Mouse (Mus musculus) lung, embryonic 16.5 days (tissue): ENCODE measurements around the gene Cacna1d. TPM values are rescaled to one million over a fixed set of nuclear protein-coding genes. Genes with fewer than 3 reads are reported as not detected.

Experiments used
- ATAC-seq: fragments of 200-750 bp; cut with Nextera tagmentation; 2 replicates; pipeline ENCODE4 v1.8.0; 2017; ENCODE audit warnings: low read depth, mild to moderate bottlenecking, moderate library complexity
- H3K27ac ChIP-seq: fragments of 300-500 bp; sonication (generic); 2 replicates; pipeline ENCODE4 v1.5.1; 2014; ENCODE audit warnings: mild to moderate bottlenecking, control low read depth, low read length
- H3K27me3 ChIP-seq: fragments of 300-500 bp; sonication (generic); 2 replicates; pipeline ENCODE4 v1.6.1; 2014; ENCODE audit warnings: low read depth, low read length, mixed read lengths; ENCODE audit not compliant: control insufficient read depth, insufficient read depth
- H3K36me3 ChIP-seq: fragments of 300-500 bp; sonication (generic); 2 replicates; pipeline ENCODE4 v1.6.1; 2014; ENCODE audit warnings: low read length; ENCODE audit not compliant: control insufficient read depth, insufficient read depth
- H3K4me1 ChIP-seq: fragments of 300-500 bp; sonication (generic); replicated peaks from 2 replicates; pipeline ENCODE4 v1.6.1; 2014; ENCODE audit warnings: low read length, mixed read lengths; ENCODE audit not compliant: control insufficient read depth, insufficient read depth
- H3K4me2 ChIP-seq: fragments of 300-500 bp; sonication (generic); 2 replicates; pipeline ENCODE4 v1.6.1; 2014; ENCODE audit warnings: low read depth, low read length, control low read depth
- H3K4me3 ChIP-seq: fragments of 300-500 bp; sonication (generic); 2 replicates; pipeline ENCODE4 v1.5.1; 2014; ENCODE audit warnings: mild to moderate bottlenecking, low read length, control low read depth
- H3K9ac ChIP-seq: fragments of 300-500 bp; sonication (generic); 2 replicates; pipeline ENCODE4 v1.6.1; 2014; ENCODE audit warnings: low read length, control low read depth
- H3K9me3 ChIP-seq: fragments of 300-500 bp; sonication (generic); 2 replicates; pipeline ENCODE4 v1.6.1; 2016; ENCODE audit warnings: low read length; ENCODE audit not compliant: control insufficient read depth
- WGBS: fragments of 180-500 bp; shearing (Covaris S2); extraction: QIAGEN DNeasy Blood & Tissue Kit; methylation state at CpG from one replicate; pipeline ENCODE4 v1.1.7; 2014; 5-methylcytosine and 5-hydroxymethylcytosine counted together
- polyA plus RNA-seq: library from polyadenylated mRNA; unstranded; fragments of >200 nt; fragmentation: Nextera tagmentation; extraction: Ambion mirVana; gene quantifications from 2 replicates; pipeline ENCODE4 v1.2.1, GENCODE M21; 2015

The Cacna1d gene
- polyA plus RNA-seq, 1 experiment from 2014 or later, result 9.2 TPM

DNA sequence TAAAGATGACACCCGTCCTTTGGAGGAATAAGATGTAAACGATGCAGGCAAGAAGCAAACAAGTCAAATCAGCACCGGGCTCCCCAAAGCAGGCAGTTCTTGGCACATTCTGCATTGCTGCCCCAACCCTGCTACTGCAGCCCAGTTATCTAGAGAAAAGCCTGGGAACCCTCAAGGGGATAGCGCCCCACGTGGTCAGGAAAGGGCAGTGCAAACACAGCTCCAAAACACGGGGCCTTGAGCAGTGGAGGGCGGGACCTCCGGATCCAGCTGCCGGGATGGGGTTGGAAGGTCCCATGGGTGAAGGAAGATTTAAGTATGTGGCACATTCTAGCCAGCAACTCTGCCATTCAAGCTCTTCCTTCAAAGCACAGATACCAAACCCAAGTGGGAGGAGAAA, 361.9 kb downstream of the Cacna1d start:
- Histone ChIP-seq H3K27me3 (no peaks in the 10 kb centered on the region), H3K4me3 (no peak overlapping the region), H3K9ac (no peak overlapping the region), H3K9me3 (no peaks in the 10 kb centered on the region), H3K4me2 (no peak overlapping the region), H3K27ac (no peak overlapping the region), H3K36me3 (no peaks in the 10 kb centered on the region), H3K4me1 (no peaks in the 10 kb centered on the region)
- 36% methylated on average over 9 of the region's 9 CpGs for whole genome bisulfite sequencing
- ATAC-seq, result no peak

DNA sequence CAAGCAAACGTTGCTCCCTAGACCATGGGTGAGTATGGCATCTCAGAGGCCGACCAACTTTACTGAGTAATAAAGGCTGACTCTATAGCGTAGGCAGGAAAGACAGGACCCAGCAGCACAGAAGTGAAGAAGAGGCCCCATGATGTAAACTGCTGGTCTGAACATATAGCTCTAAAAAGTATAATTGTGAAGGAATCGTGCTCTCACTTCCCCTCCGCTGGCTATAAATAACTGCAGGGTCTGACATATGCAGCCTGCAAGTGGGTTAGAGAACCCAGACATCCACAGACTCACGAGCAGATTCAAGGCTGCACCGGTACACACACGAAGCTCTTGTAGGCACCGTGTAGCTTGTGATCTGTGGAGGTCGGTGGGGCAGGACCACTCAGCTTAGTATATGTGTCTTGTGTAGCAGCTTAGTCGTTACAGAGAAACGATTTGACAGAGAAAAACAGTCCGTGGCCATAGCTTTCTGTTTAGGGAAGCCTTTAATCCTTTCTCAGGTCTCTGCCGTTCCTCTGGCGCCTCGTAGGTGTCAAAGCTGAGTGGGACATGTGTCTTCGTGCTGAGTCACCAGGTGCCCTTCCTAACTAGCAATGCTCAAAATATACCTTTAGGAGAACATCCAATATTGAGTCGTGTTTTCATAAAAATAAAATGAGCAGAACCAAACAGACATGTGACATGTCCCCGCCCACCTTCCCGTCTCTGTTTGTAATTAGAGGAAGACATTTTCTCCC, 366.1 kb downstream of the Cacna1d start:
- Histone ChIP-seq H3K9me3 (no peaks in the 10 kb centered on the region), H3K4me3 (no peak overlapping the region), H3K4me1 (no peaks in the 10 kb centered on the region), H3K36me3 (peaks cover 2% of the 10 kb centered on the region; the same call in 1 of the 2 replicates), H3K27me3 (no peaks in the 10 kb centered on the region), H3K4me2 (no peak overlapping the region), H3K27ac (no peak overlapping the region), H3K9ac (no peak overlapping the region)
- no peak for ATAC-seq
- 66% methylated on average over 20 of the region's 20 CpGs for WGBS

GRCm38 (mm10) chr14:30120023-30120422, 371.2 kb downstream of the Cacna1d start:
- Histone ChIP-seq H3K9ac (no peak overlapping the region), H3K4me2 (no peak overlapping the region), H3K36me3 (peaks cover 2% of the 10 kb centered on the region; the same call in 1 of the 2 replicates), H3K4me3 (no peak overlapping the region), H3K9me3 (no peaks in the 10 kb centered on the region), H3K27ac (no peak overlapping the region), H3K27me3 (no peaks in the 10 kb centered on the region), H3K4me1 (no peaks in the 10 kb centered on the region)
- WGBS, result 45% methylated on average over 5 of the region's 5 CpGs
- ATAC-seq, result peak; percentile 57

GRCm38 (mm10) chr14:30113392-30114108, 377.7 kb downstream of the Cacna1d start:
- H3K36me3 ChIP-seq, result no peaks in the 10 kb centered on the region
- H3K9me3 ChIP-seq, result no peaks in the 10 kb centered on the region
- H3K9ac ChIP-seq, result no peak overlapping the region
- no peaks in the 10 kb centered on the region for H3K27me3 ChIP-seq
- H3K4me1 ChIP-seq, result no peaks in the 10 kb centered on the region
- H3K4me3 ChIP-seq, result no peak overlapping the region
- H3K27ac ChIP-seq, result no peak overlapping the region
- 43% methylated on average over 9 of the region's 9 CpGs for WGBS
- H3K4me2 ChIP-seq, result no peak overlapping the region
- ATAC-seq, result no peak

DNA sequence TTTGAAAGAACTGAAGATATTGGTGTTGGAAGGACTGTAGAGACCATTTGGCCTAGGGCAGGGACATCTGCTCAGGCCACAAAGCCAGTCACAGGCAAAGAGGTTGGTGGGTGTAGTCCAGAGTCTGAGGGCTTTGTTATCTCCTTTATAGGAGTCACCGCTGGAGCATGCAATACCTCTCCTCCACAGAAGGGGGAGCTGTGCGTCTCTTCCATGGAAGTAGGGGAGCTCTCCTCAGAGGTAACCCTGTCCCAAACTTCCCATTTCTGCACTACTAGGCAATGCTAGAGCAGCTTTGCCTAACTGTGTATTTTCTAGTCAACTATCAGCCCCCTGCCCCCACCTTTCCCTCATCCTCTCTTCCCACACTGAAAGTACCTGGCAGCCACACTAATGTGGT, 382.2 kb downstream of the Cacna1d start:
- Histone ChIP-seq H3K9me3 (no peaks in the 10 kb centered on the region), H3K9ac (no peak overlapping the region), H3K4me1 (no peaks in the 10 kb centered on the region; the same call in 1 of the 2 replicates), H3K4me2 (no peak overlapping the region), H3K4me3 (no peak overlapping the region), H3K36me3 (no peaks in the 10 kb centered on the region), H3K27me3 (no peaks in the 10 kb centered on the region), H3K27ac (no peak overlapping the region)
- 58% methylated on average over 2 of the region's 2 CpGs for WGBS
- ATAC-seq, result no peak

DNA sequence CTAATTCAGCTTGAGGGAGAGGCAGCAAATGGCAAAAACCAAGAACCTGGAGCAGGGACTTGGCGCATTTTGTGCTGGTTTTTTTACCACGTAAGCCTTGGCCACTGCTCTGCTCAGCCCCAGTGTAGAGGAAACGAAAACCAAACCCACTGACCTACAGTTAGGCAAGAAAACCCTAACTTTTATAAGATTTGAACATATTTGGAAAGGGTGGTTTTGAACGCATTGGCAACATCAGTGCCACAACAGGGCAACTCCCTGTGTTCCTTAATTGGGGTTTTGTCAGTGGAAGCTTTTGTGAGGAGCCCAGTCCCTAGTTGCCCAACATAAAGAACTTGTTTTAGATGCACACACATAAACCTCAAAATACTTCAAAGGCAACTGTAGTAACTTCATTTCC, 384.7 kb downstream of the Cacna1d start:
- Histone ChIP-seq H3K27ac (no peak overlapping the region), H3K4me1 (no peaks in the 10 kb centered on the region; the same call in 1 of the 2 replicates), H3K9ac (no peak overlapping the region), H3K36me3 (no peaks in the 10 kb centered on the region), H3K4me2 (no peak overlapping the region), H3K9me3 (no peaks in the 10 kb centered on the region), H3K27me3 (no peaks in the 10 kb centered on the region), H3K4me3 (no peak overlapping the region)
- 91% methylated on average over 4 of the region's 4 CpGs for WGBS
- no peak for ATAC-seq

DNA sequence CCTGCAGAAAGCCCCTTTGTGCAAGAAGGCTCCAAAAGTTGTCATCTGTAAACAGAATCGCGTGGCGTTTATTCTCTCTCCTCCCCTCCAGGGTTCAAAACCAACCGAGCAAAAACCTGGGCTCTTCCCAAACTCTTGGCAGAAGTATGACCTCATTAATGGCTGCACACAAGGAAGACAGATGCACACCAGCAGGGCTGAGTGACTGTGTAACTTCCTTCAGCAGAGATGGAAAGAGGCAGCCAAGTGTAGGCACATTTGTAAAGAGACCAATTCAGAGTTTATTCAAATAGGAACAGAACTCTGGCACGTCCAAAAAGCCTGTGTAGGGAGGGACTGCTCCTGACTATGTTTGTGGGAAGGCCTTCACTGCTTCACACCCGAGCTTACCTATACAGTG, 385.7 kb downstream of the Cacna1d start:
- H3K36me3 ChIP-seq, result no peaks in the 10 kb centered on the region
- H3K4me2 ChIP-seq, result no peak overlapping the region
- H3K27ac ChIP-seq, result no peak overlapping the region
- H3K4me1 ChIP-seq, result no peaks in the 10 kb centered on the region; the same call in 1 of the 2 replicates
- H3K27me3 ChIP-seq, result no peaks in the 10 kb centered on the region
- ATAC-seq, result no peak
- 63% methylated on average over 6 of the region's 6 CpGs for WGBS
- H3K4me3 ChIP-seq, result no peak overlapping the region
- no peaks in the 10 kb centered on the region for H3K9me3 ChIP-seq
- no peak overlapping the region for H3K9ac ChIP-seq

DNA sequence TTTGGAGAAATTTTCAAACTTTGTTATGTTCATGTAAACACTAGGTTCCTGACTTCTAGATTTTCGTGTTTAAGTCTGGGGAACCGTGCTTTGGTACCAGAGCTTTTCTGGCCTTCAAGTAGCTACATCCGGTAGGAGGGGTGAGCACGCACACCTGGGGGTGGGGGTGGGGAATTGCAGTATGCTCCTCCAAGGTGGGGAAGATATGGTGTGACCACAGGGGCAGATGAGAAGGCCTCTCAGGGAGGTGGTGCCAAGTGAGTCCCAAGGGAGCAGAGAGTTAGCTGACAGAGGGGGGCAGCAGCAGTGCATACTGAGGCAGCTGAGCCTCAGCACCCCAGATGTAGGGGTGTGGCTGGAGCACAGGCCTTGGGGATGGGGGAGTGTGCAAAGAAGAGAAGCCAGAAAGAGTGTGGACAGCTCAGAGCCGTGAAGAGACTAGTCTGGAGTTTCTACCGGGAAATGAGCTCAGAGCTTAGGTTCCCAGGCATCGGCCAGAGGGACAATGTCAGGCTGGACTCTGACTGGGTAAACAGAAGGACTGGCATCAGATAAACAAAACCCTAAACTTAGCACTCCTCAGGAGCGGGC, 387.2 kb downstream of the Cacna1d start:
- H3K4me2 ChIP-seq, result no peak overlapping the region
- 35% methylated on average over 8 of the region's 8 CpGs for WGBS
- H3K27me3 ChIP-seq, result no peaks in the 10 kb centered on the region
- no peaks in the 10 kb centered on the region; the same call in 1 of the 2 replicates for H3K4me1 ChIP-seq
- no peak overlapping the region for H3K4me3 ChIP-seq
- H3K36me3 ChIP-seq, result no peaks in the 10 kb centered on the region
- no peak overlapping the region; the same call in 1 of the 2 replicates for H3K9ac ChIP-seq
- H3K9me3 ChIP-seq, result no peaks in the 10 kb centered on the region
- no peak overlapping the region for H3K27ac ChIP-seq
- peak; percentile 51 for ATAC-seq

GRCm38 (mm10) chr14:30097239-30097638, 394.0 kb downstream of the Cacna1d start:
- no peaks in the 10 kb centered on the region for H3K9me3 ChIP-seq
- no peak overlapping the region for H3K27ac ChIP-seq
- no peaks in the 10 kb centered on the region for H3K4me1 ChIP-seq
- no peak for ATAC-seq
- no peak overlapping the region for H3K4me3 ChIP-seq
- H3K36me3 ChIP-seq, result no peaks in the 10 kb centered on the region
- H3K27me3 ChIP-seq, result no peaks in the 10 kb centered on the region
- 48% methylated on average over 5 of the region's 5 CpGs for WGBS
- H3K4me2 ChIP-seq, result no peak overlapping the region
- H3K9ac ChIP-seq, result no peak overlapping the region
